Mouse (Mus musculus) cerebellum, adult 9-11 months (tissue): ENCODE measurements at regions not wholly inside any gene's neighbourhood (a gene's known extent, or its start where the extent isn't known, plus 50 kb on each side); places are given as distances from the start of the nearest gene placed in this dataset.
"Not testable (repeated sequence)": the region's sequence is repeated elsewhere in the genome, so short reads cannot be mapped to it uniquely, and the experiment has no call there.

ENCODE experiments used
- DNase-seq: peaks from one replicate; pipeline ENCODE4 v3.0.0; 2022

DNA sequence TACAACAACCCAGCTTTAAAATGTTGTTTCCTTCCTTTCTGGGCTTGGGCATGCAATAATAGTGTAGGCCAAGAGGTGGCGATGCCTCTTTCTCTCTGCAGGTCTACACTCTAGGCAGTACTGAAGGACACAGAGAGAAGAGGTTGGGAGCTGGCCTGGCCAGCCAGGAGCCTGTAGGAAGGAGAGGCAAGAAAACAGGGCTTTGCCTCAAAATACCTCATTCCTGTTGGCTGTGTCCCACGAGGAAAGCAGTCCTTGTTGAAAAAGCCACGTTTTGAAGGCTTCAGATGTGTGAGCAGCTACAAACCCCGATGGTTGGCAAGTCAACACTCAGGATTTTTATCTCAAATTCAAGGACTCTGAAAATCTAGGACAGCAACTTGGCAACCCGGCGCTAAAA lies 90.9 kb upstream of the Max start:
- peak; percentile 53 for DNase-seq

DNA sequence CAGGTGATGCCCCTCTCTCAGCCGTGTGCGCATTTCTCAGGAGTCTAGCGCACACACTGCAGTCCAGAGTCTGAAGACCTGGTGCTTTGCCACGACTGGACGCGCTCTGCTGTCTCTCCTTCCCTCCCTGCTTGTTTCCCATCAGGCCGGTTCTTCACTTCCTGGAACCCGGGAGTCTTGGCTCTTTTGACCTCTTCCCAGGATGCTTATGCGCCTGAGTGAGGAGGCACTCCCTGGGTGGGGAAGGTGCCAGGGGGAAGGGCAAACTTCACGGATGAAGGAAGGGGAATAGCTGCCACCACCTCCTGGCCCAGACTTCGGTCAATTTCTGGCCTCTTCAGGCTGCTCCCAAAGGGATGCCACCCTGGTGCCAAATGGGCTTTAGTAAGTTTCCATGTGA lies 86.4 kb upstream of the Max start:
- DNase-seq = peak; percentile 34

DNA sequence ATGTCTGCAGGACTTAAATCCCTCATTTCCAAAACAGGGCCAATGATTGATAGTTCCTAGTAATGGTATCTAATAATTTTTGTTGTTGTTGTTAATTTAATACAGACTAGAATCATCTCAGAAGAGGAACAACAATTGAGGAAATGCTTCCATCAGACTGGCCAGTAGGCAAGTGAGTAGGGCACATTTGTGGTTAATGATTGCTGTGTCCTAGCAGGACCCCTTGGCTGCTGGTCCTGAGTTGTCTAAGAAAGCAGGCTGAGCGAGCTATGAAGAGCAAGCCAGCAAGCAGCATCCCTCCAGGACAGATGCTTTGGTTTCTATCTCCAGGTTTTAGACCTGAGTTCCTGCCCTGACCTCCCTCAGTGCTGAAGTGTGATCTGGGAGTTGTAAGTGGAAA lies 85.3 kb upstream of the Max start:
- DNase-seq = no peak

DNA sequence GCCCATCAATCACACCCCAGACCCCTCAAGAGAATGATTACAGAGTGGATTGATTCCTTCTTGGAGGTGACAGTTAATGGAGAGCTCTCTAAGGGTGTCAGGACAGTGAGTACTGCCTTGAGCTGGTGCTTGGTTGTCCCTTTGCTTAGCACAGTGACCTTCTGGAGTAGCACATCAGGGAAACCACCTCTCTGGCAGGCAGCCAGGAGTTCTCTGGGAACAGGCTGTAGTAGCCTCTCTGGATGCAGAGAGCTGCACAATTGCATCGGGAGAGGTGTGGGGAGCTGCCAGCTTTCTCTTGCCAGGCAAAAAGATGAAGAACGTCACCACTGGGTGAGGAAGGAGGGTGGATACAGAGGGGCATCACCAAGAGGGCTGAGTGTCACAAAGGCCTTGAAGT lies 84.0 kb upstream of the Max start:
- DNase-seq = peak; percentile 62

DNA sequence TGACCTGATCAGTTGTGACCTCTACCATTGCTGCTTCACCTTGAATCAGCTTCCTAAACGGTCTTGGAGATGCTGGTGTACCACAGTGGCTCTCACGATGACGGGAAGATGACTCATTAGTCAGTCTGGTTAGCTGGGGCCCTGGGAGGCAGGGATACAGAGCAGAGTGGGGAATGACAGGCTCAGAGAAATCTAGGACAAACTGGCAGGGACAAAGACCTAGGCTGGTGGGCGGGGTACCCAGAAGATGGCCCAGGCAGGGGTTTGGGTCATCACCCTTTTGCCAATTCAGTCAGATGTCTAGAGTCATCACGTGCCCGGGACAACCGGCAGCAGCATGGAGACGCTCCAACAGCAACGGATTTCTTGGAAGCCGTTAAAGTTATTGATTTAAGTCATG lies 83.4 kb upstream of the Max start:
- no peak for DNase-seq

DNA sequence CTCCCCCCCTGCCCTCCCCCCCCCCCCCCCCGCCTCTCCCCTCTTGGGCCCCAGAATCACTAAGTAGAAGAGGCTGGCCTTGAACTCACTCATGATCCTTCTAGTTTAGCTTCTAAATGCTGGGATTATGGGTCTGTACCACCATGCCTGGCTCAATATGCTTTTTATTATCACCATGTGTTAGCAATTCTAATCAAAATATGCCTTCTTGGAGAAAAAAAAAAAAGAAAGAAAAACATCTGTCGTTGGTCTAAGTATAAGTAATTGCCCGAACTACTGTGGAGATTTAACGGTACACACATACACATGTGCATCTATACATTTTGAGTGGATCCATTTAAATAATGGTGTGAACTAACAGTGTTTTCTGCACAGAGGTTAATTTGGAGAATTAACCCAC lies 80.4 kb upstream of the Max start:
- DNase-seq = no peak

DNA sequence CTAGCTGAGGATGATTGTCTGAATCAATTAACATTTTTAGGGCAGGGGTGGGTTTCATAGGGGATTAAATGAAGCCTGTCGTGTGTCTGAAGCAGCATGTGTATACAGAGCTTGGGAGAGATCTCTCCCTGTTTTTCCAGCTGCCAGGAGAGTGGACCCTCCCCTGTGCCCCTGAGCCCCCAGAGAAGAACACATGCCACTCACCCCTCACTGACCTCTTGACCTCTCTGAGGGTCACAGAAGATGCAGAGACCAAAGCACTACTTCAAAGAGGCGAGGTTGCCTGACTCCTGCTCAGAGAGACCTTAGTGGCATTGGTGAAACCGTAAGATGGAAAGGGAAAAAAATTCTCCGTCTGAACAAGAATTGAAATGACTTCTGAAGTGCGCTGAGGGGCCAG lies 79.1 kb upstream of the Max start:
- no peak for DNase-seq

DNA sequence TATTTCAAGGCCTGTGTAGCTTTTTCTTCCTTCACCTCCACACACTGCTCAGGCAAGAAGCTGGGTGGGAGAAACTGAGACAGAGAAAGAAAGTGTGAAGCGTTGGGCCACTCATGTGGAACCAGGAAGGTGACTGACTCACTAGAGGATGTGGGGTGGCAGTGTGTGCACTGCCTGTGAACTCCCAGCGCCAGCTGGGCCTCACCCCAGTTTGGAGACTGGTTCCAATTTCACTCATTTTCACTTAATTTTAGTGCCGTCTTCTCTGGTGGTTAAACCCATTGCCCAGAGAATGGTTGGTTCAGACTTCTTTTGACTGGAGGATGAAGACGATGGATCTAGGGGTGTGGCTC lies 77.9 kb upstream of the Max start:
- no peak for DNase-seq

DNA sequence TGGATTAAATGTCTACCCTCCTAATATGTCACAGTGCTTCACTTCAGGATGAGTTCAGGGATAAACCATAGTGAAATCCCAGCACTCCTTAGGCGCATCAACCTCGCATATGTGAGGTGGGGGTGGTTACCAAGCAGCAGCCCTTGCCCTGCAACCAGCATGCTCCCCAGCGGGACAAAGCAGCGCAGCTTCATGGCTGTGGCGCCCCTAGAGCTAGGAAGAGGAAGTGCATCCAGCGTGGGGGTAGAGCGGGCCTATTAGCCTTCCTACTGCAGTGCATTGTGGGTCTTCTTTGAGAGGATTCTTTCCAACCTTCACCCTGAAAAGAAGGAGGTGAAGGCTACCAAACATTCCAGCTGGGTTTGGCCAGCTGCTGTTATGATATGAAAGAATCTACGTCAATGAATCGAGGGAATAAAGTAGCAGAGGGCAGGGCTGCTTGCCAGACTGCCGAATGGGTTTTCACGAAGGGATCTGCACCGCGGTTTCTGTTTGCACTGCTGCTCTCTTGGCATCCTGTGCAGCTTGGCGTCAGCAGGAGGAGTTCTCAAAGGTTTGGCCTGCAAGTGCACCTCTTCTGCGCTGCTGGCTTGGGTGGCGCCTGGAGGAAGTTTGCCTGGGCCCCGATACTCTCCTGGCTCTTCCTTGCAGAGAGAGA lies 77.4 kb upstream of the Max start:
- DNase-seq = peak; percentile 50

DNA sequence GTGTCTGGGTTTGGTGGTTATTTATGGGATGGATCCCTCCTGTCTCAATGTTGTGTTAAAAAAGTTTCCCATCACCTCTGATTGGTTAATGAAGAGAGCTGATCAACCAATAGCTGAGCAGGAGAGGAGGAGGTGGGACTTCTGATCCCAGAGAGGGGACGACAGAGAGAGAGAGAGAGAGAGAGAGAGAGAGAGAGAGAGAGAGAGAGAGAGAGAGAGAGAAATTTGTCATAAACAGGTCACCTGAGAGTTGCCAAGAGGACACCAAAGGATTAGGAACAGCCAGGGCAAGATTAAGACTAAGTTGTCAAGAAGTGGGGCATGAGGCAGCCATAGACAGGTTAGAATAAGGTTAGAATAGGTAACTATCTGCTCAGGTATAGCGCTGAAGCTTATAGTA lies 73.7 kb upstream of the Max start:
- no peak for DNase-seq

DNA sequence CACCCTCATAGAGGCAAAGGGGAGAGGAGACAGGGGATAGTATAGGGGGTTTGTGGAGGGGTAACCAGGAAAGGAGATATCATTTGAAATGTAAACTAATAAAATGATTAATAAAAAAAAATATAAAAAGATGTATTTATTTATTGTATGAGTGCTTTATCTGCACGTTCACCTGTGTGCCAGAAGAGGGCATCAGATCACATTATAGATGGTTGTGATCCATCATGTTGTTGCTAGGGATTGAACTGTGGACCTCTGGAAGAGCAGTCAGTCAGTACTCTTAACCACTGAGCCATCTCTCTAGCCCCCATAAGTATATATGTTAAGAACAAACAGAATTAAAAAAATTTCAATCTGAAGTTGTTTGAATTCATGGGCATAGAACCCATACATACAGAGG lies 69.4 kb upstream of the Max start:
- no peak for DNase-seq

DNA sequence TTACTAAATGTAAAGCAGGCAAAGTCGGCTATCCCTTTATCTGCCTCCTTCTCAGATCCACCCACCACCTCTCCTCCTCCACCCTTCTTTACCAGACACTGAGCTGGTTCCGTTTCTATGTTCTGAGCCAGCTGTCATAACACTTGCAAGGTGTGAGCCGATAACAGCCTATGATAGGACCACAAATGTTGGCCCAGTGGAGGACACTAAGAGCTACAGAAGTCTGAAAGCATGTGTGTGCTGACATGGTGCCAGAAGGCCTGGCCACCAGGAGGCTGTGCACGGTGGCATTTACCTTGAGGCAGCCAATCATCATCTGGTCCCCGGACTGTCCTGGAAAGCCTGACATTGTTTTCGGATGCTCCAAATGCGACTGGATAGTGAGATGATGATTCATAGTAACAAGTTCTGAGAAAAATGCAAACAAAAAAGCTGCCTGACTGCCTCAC lies 63.5 kb upstream of the Max start:
- peak; percentile 46 for DNase-seq

DNA sequence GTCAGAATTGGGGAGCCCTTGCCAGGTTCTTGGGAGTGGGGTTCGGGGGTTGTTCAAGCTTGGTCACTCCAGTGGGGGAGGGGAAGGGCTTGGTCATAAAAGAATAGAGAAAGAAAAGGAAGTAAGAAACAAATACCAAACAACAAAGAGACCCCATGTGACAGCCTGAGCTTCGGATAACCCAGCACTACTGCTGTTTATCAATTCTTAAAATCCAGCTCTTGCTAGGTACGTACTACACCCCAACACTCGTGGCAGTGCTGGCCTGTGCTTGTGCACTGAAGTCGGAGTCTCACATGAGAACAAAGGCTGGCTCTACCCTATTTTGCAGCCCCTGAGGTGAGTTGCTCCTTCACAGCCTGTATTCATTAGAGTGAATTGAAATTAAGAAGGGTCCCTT lies 60.5 kb upstream of the Max start:
- no peak for DNase-seq

DNA sequence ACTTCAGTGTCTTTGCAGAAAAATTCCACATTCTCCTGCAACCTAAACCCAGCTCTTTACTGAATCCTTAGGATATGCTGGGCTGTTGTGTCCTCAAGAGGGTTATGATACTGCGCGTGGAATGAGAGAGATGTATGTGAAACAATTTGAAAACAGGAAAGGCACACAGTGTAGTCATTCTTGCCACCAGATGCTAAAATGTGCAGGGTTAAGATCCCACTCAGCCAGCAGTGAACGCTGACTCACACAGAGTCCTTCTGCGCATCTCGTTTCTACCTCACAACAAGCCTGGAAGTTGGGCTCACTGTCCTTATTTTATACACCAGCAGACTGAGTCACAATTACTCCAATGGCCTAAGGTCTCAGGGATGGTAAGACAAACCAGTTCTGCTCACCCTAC lies 59.9 kb upstream of the Max start:
- DNase-seq = no peak

DNA sequence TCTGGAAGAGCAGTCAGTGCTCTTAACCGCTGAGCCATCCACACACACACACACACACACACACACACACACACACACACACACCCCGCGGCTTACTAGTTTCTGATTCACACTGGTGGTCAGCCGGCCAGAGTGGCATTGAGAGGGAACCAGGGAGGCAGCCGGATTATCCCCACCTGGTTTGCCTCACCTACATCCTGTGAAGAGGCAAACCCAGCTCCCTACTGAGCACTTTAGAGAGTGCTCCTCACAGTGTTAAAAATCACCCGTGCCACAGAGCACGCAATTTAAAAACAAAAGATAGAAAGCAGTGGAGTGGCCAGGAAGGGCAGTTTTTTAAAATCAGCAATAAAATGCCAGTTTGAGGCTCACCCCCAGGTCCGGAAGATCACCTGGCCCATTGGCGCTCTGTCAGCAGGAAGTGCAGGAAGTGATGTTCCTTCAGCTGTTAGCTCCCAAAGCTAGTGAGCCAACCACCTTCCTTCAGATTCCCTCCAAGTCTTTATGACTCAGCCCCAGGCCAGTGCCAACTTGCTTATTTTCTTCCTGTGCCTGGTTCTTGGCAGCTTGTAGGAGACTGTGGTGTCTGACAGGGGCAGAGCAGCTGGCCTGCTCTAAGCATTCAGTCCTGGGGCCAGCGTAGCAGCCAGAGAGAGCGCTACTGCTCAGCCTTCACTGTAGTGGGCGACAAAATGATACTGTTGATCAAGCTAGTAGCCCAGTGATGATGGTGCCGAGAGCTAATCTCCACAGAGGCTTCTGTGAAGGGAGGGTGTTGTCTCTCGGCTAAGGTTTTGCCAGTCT lies 57.9 kb upstream of the Max start:
- peak; percentile 90 for DNase-seq

DNA sequence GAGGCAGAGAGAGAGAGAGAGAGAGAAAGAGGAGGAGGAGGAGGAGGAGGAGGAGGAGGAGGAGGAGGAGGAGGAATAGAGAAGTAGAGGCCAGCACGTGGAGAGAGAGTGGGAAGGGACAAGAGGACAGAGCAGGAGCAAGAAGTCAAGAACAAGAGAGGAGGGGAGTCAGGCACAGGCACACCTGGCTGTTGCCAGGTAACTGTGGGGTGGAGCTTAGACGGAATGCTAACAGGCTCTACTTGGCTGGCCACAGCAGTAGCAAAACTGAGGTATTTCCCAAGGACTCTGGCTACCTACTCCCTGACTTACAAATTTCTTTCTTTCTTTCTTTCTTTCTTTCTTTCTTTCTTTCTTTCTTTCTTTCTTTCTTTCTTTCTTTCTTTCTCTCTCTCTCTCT lies 57.1 kb upstream of the Max start:
- DNase-seq = not testable (repeated sequence)

DNA sequence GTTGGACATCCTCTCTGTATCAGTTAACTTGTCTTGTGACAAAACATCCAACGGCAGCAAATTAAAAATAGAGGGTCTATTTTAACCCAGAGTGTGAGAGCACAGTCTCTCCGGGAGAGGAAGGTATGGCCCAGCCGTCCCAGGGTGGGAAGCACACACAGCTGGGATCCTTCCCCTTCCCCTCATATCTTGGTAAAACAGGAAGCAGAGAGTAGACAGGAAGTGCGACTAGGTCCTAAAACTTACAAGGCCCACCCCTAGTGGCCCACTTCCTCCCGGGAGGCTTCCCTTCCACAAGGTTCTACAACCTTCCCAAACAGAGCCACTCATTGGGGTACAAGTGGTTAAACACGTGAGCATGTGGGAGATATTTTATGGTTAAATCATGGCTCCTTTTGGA lies 56.4 kb upstream of the Max start:
- DNase-seq = no peak

DNA sequence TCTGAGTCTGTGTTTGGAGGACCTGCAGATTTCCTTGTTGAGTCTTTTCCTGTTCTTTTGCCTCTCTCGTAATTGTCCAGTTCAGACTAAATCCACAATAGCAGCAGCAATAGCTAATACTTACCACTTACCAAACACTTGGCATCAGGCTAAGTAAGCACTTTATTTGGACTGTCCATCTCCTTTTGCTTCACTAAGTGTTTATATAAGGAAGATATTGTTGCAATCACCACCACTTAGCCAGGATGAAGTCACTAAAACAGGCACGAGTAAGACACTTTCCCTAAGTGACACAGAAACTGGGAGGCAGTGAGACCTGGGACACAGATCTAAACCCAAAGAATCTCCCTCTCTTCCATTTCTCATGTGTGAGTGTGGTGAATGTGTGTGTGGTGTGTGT lies 52.9 kb upstream of the Max start:
- DNase-seq = no peak
